Mouse (Mus musculus) hindbrain, embryonic 14.5 days (tissue): ENCODE measurements around the gene Nacad. TPM values are rescaled to one million over a fixed set of nuclear protein-coding genes. Genes with fewer than 3 reads are reported as not detected.

ENCODE experiments used
- ATAC-seq: fragments of 200-750 bp; cut with Nextera tagmentation; 2 replicates; pipeline ENCODE4 v1.8.0; 2017; ENCODE audit warnings: moderate number of reproducible peaks, mild to moderate bottlenecking, moderate TSS enrichment, moderate library complexity; ENCODE audit not compliant: low FRiP score
- DNase-seq: peaks from one replicate; pipeline ENCODE4 v3.0.0-alpha.2; 2015; ENCODE audit warnings: low spot score
- H3K27ac ChIP-seq: fragments of 300-500 bp; sonication (generic); 2 replicates; pipeline ENCODE4 v1.5.1; 2014; ENCODE audit warnings: mild to moderate bottlenecking, moderate library complexity
- H3K27me3 ChIP-seq: fragments of 300-500 bp; sonication (generic); 2 replicates; pipeline ENCODE4 v1.6.1; 2014; ENCODE audit warnings: mild to moderate bottlenecking, low read length, mixed read lengths; ENCODE audit not compliant: control insufficient read depth, insufficient read depth
- H3K36me3 ChIP-seq: fragments of 300-500 bp; sonication (generic); replicated peaks from 2 replicates; pipeline ENCODE4 v1.6.1; 2014; ENCODE audit not compliant: control insufficient read depth, insufficient read depth
- H3K4me1 ChIP-seq: fragments of 300-500 bp; sonication (generic); replicated peaks from 2 replicates; pipeline ENCODE4 v1.6.1; 2014; ENCODE audit warnings: antibody characterized with exemption, low read length, mixed read lengths; ENCODE audit not compliant: control insufficient read depth, insufficient read depth
- H3K4me2 ChIP-seq: fragments of 300-500 bp; sonication (generic); replicated peaks from 2 replicates; pipeline ENCODE4 v1.6.1; 2014; ENCODE audit warnings: mild to moderate bottlenecking, moderate library complexity
- H3K4me3 ChIP-seq: fragments of 300-500 bp; sonication (generic); replicated peaks from 2 replicates; pipeline ENCODE4 v1.5.1; 2014; ENCODE audit warnings: mild to moderate bottlenecking, low read length
- H3K9ac ChIP-seq: fragments of 300-500 bp; sonication (generic); 2 replicates; pipeline ENCODE4 v1.6.1; 2014
- H3K9me3 ChIP-seq: fragments of 300-500 bp; sonication (generic); 2 replicates; pipeline ENCODE4 v1.6.1; 2016; ENCODE audit warnings: low read length; ENCODE audit not compliant: control insufficient read depth
- WGBS: fragments of 180-500 bp; shearing (Covaris S2); extraction: QIAGEN DNeasy Blood & Tissue Kit; methylation state at CpG from one replicate; pipeline ENCODE4 v1.1.7; 2014; 5-methylcytosine and 5-hydroxymethylcytosine counted together
- polyA plus RNA-seq: library from polyadenylated mRNA; unstranded; fragments of >200 nt; fragmentation: Nextera tagmentation; extraction: Ambion mirVana; gene quantifications from 2 replicates; pipeline ENCODE4 v1.2.1, GENCODE M21; 2014

Nacad gene
- polyA plus RNA-seq, 1 experiment from 2014 or later: 75.9 TPM

GRCm38 (mm10) chr11:6605021-6605481 is 802 bp downstream of the Nacad start:
- H3K4me2 ChIP-seq: peak overlapping the region; percentile 95
- no peaks in the 10 kb centered on the region for H3K9me3 ChIP-seq
- H3K27me3 ChIP-seq: no peaks in the 10 kb centered on the region
- peak overlapping the region; percentile 75 for H3K4me3 ChIP-seq
- peaks cover 46% of the 10 kb centered on the region for H3K4me1 ChIP-seq
- H3K36me3 ChIP-seq: peaks cover 31% of the 10 kb centered on the region
- WGBS: 6% methylated on average over 13 of the region's 13 CpGs
- H3K9ac ChIP-seq: peak overlapping the region; percentile 94
- DNase-seq: peak; percentile 37
- no peak for ATAC-seq
- H3K27ac ChIP-seq: peak overlapping the region; percentile 98

- ATAC-seq (no peak), DNase-seq (no peak)
- Histone ChIP-seq H3K36me3 (peaks cover 33% of the 10 kb centered on the region), H3K9me3 (no peaks in the 10 kb centered on the region), H3K9ac (peak overlapping the region; percentile 94), H3K4me3 (peak overlapping the region; percentile 75), H3K27me3 (no peaks in the 10 kb centered on the region), H3K4me1 (peaks cover 51% of the 10 kb centered on the region), H3K27ac (peak overlapping the region; percentile 98), H3K4me2 (peak overlapping the region; percentile 95)
Measured at GRCm38 (mm10) chr11:6604604-6604936, 1.3 kb downstream of the Nacad start.

GRCm38 (mm10) chr11:6603887-6604603 is 1.8 kb downstream of the Nacad start:
- Histone ChIP-seq H3K4me2 (peak overlapping the region; percentile 95), H3K4me1 (peaks cover 56% of the 10 kb centered on the region), H3K27ac (peak overlapping the region; percentile 98), H3K27me3 (no peaks in the 10 kb centered on the region), H3K9ac (peak overlapping the region; percentile 94), H3K4me3 (peak overlapping the region; percentile 75), H3K36me3 (peaks cover 33% of the 10 kb centered on the region), H3K9me3 (no peaks in the 10 kb centered on the region)
- ATAC-seq (peak; percentile 47; the same call in 1 of the 2 replicates), DNase-seq (peak; percentile 75)
- WGBS: 12% methylated on average over 12 of the region's 12 CpGs

- Histone ChIP-seq H3K9ac (peak overlapping the region; percentile 94), H3K9me3 (no peaks in the 10 kb centered on the region), H3K27me3 (no peaks in the 10 kb centered on the region), H3K4me1 (peaks cover 65% of the 10 kb centered on the region), H3K27ac (peak overlapping the region; percentile 98), H3K4me3 (peak overlapping the region; percentile 75), H3K4me2 (peak overlapping the region; percentile 95), H3K36me3 (peaks cover 34% of the 10 kb centered on the region)
- DNase-seq: no peak
- ATAC-seq: no peak
- 72% methylated on average over 9 of the region's 9 CpGs for WGBS
Measured at GRCm38 (mm10) chr11:6603224-6603623, 2.6 kb downstream of the Nacad start.

- peaks cover 40% of the 10 kb centered on the region for H3K36me3 ChIP-seq
- WGBS: 84% methylated on average over 9 of the region's 9 CpGs
- peak overlapping the region; percentile 95 for H3K4me2 ChIP-seq
- 0 out of 2 replicates have a peak overlapping the region, but pooled peaks have one; percentile 75 for H3K4me3 ChIP-seq
- H3K27me3 ChIP-seq: no peaks in the 10 kb centered on the region
- DNase-seq: no peak
- H3K9ac ChIP-seq: peak overlapping the region; percentile 94; the same call in 1 of the 2 replicates
- H3K4me1 ChIP-seq: peaks cover 68% of the 10 kb centered on the region
- no peaks in the 10 kb centered on the region for H3K9me3 ChIP-seq
- ATAC-seq: no peak
- no peak overlapping the region for H3K27ac ChIP-seq
Measured at GRCm38 (mm10) chr11:6602662-6603061, 3.2 kb downstream of the Nacad start.

- DNase-seq: no peak
- no peak overlapping the region for H3K27ac ChIP-seq
- peak overlapping the region; percentile 95; the same call in 1 of the 2 replicates for H3K4me2 ChIP-seq
- H3K4me1 ChIP-seq: peaks cover 64% of the 10 kb centered on the region
- H3K9ac ChIP-seq: no peak overlapping the region
- peaks cover 48% of the 10 kb centered on the region for H3K36me3 ChIP-seq
- no peaks in the 10 kb centered on the region for H3K27me3 ChIP-seq
- 80% methylated on average over 20 of the region's 20 CpGs for WGBS
- no peak overlapping the region for H3K4me3 ChIP-seq
- ATAC-seq: no peak
- no peaks in the 10 kb centered on the region for H3K9me3 ChIP-seq
Measured at GRCm38 (mm10) chr11:6601649-6602480, 4.0 kb downstream of the Nacad start.

- peaks cover 62% of the 10 kb centered on the region for H3K36me3 ChIP-seq
- H3K27me3 ChIP-seq: no peaks in the 10 kb centered on the region
- H3K4me1 ChIP-seq: peaks cover 56% of the 10 kb centered on the region
- no peak overlapping the region for H3K4me3 ChIP-seq
- no peak overlapping the region for H3K9ac ChIP-seq
- H3K27ac ChIP-seq: peak overlapping the region; percentile 78; the same call in 1 of the 2 replicates
- no peak for ATAC-seq
- H3K9me3 ChIP-seq: no peaks in the 10 kb centered on the region
- no peak for DNase-seq
- WGBS: 91% methylated on average over 8 of the region's 8 CpGs
- H3K4me2 ChIP-seq: no peak overlapping the region
Measured at GRCm38 (mm10) chr11:6600284-6600944, 5.4 kb downstream of the Nacad start.

GRCm38 (mm10) chr11:6599831-6600230 is 6.0 kb downstream of the Nacad start:
- Histone ChIP-seq H3K4me3 (no peak overlapping the region), H3K4me1 (peaks cover 56% of the 10 kb centered on the region), H3K36me3 (peaks cover 68% of the 10 kb centered on the region), H3K27ac (peak overlapping the region; percentile 78), H3K9me3 (no peaks in the 10 kb centered on the region), H3K9ac (peak overlapping the region; percentile 60; the same call in 1 of the 2 replicates), H3K4me2 (peak overlapping the region; percentile 55), H3K27me3 (no peaks in the 10 kb centered on the region)
- DNase-seq (peak; percentile 27), ATAC-seq (peak; percentile 5; the same call in 1 of the 2 replicates)
- WGBS: 75% methylated on average over 6 of the region's 6 CpGs
